Mouse (Mus musculus) mammary gland, adult 2 months (tissue): ENCODE data around the gene Slc46a2. TPM values are rescaled to one million over a fixed set of nuclear protein-coding genes. Genes with fewer than 3 reads are reported as not detected.

ENCODE experiments used
- polyA plus RNA-seq: library from polyadenylated mRNA; depleted of rRNA; stranded (reverse); fragments of >200 nt; gene quantifications from 2 replicates; pipeline ENCODE4 v1.2.3, GENCODE M21; 2012; ENCODE audit warnings: low replicate concordance; rRNA removed

Slc46a2 gene
- 0.06 and 0.91 TPM in 2 replicates for polyA plus RNA-seq

GRCm38 (mm10) chr4:59914608-59915403 lies at the start of gene Slc46a2:
Gene Slc46a2, minus strand, starts transcription at chr4:59915056.

GRCm38 (mm10) chr4:59963405-59964344 lies 48.8 kb upstream of the Slc46a2 start, which contains the start of gene Mup6:
Gene Mup6, plus strand, starts transcription at chr4:59964294.

GRCm38 (mm10) chr4:59960610-59961009 lies 45.8 kb upstream of the Slc46a2 start, which contains the start of gene Mup4:
Gene Mup4, minus strand, starts transcription at chr4:59960710.

Other genes starting within 250 kb of the Slc46a2 start
- 8.4 and 13.4 TPM in 2 replicates for gene Inip, start 113.5 kb downstream of the Slc46a2 start, polyA plus RNA-seq
- 5.2 and 7.0 TPM in 2 replicates for gene Snx30, start 109.2 kb downstream of the Slc46a2 start, polyA plus RNA-seq
- gene Mup4, start 45.7 kb upstream of the Slc46a2 start, polyA plus RNA-seq: not detected in 2 replicates
- gene Mup6, start 49.2 kb upstream of the Slc46a2 start, polyA plus RNA-seq: not detected in 2 replicates
- gene Mup7, start 155.4 kb upstream of the Slc46a2 start, polyA plus RNA-seq: 1.1 and 1.8 TPM in 2 replicates
- gene Mup2, start 239.2 kb upstream of the Slc46a2 start, polyA plus RNA-seq: 0.23 and 0.26 TPM in 2 replicates